Mouse (Mus musculus) CD4-positive, CD25-positive, alpha-beta regulatory T cell (primary cell): ENCODE data around the gene Rplp0. TPM values are rescaled to one million over a fixed set of nuclear protein-coding genes. Genes with fewer than 3 reads are reported as not detected.

Source experiments
- polyA plus RNA-seq: library from polyadenylated mRNA; unstranded; fragments of 100-300 nt; shearing (Covaris generic); gene quantifications from one replicate; pipeline ENCODE4 v1.2.1, GENCODE M21; 2017

The Rplp0 gene
- polyA plus RNA-seq: 1,728 TPM

GRCm38 (mm10) chr5:115559237-115560101 is at the start of gene Rplp0:
Gene Rplp0, plus strand, starts transcription at chr5:115559467.

GRCm38 (mm10) chr5:115564737-115565393 is 5.6 kb downstream of the Rplp0 start, which contains the start of gene Gcn1l1:
Gene Gcn1l1, plus strand, starts transcription at chr5:115565254.

Other genes with a start within 250 kb of the Rplp0 start
- gene Srsf9, start 232.3 kb upstream of the Rplp0 start, polyA plus RNA-seq: 154 TPM
- 27.5 TPM for gene Gatc, start 218.3 kb upstream of the Rplp0 start, polyA plus RNA-seq
- gene Triap1, start 218.2 kb upstream of the Rplp0 start, polyA plus RNA-seq: 48.4 TPM
- 526 TPM for gene Cox6a1, start 210.5 kb upstream of the Rplp0 start, polyA plus RNA-seq
- gene Msi1, start 129.9 kb upstream of the Rplp0 start, polyA plus RNA-seq: not detected
- not detected for gene Pla2g1b, start 93.2 kb upstream of the Rplp0 start, polyA plus RNA-seq
- gene Sirt4, start 74.7 kb upstream of the Rplp0 start, polyA plus RNA-seq: 19.2 TPM
- 54.3 TPM for gene Pxn, start 52.8 kb upstream of the Rplp0 start, polyA plus RNA-seq
- gene Gcn1l1, start 5.8 kb downstream of the Rplp0 start, polyA plus RNA-seq: 57.4 TPM
- gene Rab35, start 72.4 kb downstream of the Rplp0 start, polyA plus RNA-seq: 16.1 TPM
- 71.0 TPM for gene Bicdl1, start 172.2 kb downstream of the Rplp0 start, polyA plus RNA-seq